Mouse (Mus musculus) R1 (cell line): Measurements from ENCODE around the gene Rarres1.

Experiments
- DNase-seq: peaks from one replicate; pipeline ENCODE4 v3.0.0-alpha.2; 2018; ENCODE audit warnings: low read depth, low spot score

Rarres1 gene

DNA sequence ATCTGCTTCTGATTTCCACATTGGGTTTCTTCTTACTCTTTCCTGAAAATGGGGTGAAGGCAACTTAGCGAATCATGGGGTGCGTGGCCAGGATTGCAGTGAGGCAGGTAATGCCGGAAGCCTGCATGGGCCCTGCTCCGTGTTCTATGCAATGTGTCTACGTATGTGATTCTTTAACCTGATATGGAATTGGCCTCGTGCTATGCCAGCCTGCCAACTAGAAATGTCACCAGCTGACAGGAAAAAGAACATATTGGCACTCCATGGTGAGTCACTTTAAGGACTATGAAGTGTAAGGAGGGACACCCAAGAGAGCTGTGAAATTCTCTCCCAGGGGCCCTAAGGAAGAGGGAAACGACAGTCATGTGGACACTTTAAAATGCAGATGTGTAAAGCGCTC lies 22.2 kb downstream of the Rarres1 start:
- no peak for DNase-seq

DNA sequence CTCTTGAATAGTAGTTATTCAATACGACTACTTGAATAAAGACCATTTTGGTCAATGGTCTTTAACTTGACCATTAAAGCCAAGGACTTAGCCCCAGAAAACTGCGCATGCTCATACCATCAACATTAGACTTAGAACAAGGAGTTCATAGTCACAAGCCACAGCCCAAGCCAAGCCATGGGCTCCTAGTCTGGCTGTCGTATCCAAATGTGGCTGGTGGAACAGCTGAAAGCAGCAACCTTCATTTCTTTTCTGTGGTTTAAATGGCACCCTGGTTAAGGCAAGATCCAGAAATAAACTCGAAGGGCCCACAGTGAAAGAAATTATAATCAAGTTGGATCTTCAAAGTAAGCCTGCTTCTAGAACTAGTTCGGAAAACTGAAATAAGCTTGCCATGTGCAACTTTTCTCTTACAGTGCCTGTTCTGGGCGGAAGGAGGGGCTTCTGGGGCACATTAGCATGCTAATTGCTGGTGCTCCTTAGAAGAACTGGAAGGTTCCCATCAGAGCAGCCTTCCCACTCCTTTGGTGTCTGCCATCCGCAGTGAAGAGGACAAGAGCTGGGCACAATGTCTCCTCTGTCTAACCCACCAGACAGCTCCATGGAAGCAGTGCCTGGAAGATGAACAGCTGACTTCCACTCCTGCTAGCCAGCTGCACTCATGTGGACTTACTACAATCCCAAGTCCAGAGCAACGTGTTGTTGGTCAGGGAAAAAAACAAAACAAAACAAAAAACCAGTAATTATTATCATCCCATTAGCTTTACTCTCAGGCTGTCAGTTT lies 23.0 kb downstream of the Rarres1 start:
- DNase-seq = no peak

DNA sequence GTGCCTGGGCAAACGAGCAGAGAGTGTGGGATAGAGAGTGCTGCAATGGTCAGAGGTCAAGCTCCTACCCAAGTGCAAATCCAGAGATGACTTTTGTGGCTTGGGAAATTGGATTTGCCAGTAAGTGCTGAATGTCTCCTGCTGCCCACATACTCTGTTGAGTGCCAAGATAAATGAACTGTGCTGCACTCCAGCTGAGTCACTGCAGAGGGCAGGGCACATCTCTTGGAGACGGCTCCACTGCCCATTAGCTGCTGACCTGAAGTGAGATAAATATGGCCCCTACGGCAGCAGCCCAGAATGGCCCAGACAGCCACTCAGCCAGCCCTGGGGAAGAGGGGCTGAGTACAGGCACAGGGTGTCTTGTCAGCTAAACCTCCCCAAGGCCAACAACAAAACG lies 25.2 kb downstream of the Rarres1 start:
- no peak for DNase-seq

DNA sequence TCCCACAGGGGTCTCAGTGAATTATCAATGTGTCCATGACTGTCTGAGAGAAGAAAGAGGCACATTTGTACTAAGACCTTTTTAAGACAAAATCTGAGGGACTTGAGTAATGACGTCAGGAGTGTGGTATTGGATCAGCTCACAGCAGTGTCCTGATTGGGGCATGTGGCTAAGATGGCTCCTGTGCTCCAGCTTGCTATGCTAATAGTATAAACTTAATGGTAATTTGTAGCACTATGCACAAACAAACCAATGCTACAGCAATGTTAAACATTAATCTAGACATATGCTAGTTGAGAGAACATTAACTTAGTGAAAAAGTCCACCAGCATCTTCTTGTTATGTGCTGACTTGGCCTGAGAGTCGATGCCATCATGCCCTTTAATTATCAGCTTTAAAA lies 30.1 kb downstream of the Rarres1 start:
- DNase-seq = no peak

DNA sequence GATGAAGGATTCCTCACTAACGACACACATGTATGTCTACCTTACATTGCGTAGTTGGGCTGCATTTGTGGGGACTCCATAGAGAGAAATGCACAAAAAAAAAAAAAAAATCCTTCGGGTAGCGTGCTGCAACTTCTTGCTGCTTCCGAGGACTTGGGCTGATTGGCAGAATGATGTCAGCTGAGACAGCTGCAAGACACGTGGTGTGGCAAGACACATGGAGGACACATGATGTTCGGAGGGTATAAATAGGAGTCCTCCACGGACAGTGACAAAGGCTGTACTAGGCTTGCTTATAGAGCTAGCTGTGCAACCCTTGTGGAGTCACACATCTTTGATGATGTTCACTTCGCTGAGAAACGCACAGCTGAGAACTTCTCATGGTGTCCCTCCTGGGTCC lies 32.9 kb downstream of the Rarres1 start:
- no peak for DNase-seq

DNA sequence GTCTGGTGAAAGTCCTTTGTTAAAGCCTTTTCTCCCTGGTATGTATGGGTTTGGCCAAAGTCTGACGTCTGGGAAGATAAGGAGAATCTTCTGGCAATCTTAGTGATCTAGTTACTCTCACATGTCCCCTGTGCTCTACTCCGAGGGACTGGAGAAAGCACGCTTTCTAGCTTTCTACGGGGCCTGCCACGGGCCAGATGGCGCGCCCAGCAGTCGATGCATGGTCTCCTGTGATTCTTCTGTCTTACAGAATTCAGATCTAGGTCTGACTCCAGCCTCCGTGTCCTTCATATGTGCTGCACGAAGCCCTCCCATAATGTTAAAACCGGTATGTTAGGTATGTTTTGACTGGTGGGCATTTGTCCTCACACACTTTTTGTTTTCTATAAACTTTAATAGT lies 35.5 kb downstream of the Rarres1 start:
- no peak for DNase-seq

DNA sequence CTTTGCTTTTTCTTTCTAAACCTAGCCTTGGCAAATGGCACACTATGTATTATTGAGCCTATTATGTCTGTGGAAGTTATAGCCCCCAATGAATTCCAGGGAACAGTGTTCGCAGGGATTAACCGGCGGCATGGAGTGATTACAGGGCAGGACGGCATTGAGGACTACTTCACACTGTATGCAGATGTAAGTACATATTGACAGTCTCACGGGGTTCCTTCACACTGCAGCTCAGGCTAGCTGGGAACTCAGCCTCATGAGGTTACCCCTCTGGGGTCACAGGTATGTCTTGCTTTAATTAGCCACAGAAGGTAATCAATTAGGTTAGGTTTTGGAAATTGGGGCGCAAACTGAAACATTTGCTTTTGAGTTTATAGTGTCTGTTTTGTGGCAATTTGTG lies 41.9 kb downstream of the Rarres1 start:
- no peak for DNase-seq

DNA sequence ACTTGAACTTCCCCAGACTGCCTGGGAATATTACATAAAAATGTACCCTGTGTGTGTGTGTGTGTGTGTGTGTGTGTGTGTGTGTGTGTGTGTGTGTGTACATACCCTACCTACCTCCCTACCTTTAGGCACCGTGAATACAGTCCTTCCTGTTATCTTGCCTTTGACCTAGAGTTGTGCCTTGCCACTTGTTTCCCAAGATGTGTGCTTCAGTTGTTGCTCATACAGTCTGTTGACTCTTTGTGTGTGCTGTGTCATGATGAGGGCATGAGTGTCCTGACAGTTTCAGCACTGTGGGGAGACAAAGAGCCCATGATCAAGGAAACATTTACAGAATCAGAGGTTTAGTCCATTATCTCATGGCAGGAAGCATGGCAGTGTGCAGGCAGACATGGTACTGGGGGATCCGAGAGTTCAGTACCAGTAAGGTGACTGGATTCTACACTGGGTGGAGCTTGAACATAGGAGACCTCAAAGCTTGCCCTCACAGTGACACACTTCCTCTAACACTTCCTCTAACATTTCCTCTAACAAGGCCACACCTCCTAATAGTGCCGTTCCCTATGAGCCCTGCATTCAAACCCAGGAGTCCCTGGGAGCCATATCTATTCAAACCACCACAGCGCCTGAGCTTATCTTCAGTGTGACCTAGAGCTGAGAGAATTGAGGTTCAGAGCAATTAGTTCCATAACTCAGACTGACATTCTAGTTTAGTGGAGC lies 43.8 kb downstream of the Rarres1 start:
- DNase-seq = no peak

DNA sequence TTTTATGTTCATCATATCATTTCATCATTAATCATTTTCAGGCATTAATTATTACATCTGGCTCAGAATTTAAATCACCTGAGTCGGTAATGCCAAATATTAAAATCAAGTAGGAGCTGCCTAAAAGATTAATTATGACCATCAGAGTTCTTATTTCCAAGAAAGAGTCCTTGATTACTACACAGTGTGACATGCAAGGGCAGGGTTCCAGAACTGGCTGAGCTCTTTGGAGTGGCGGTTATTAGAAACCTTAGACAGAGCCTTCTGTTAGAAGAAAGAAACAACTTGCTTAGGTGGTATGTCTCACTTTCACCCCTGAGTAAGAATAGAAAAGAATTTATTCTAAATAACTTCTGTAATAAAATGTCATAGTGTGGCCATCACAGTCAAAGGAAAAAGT lies 48.0 kb downstream of the Rarres1 start:
- no peak for DNase-seq

DNA sequence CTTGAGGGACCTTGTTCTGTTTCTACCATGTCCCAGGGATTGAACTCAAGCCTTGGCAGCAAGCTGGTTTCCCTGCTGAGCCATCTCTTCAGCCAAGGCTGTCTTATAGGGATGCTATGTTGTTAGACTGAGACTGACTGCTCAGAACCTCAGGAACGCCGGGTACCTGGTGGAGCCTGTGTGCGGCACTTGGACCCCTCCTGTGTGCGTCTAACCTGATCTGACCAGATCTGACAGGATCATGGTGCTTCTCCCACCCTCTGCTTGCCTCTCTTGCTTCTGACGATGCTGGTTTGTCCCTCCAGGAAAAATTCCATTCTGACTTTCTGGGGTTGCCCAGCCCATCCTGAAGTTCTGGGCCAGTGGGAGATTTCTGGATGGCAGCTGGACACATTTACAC lies 48.7 kb downstream of the Rarres1 start:
- peak; percentile 45 for DNase-seq

DNA sequence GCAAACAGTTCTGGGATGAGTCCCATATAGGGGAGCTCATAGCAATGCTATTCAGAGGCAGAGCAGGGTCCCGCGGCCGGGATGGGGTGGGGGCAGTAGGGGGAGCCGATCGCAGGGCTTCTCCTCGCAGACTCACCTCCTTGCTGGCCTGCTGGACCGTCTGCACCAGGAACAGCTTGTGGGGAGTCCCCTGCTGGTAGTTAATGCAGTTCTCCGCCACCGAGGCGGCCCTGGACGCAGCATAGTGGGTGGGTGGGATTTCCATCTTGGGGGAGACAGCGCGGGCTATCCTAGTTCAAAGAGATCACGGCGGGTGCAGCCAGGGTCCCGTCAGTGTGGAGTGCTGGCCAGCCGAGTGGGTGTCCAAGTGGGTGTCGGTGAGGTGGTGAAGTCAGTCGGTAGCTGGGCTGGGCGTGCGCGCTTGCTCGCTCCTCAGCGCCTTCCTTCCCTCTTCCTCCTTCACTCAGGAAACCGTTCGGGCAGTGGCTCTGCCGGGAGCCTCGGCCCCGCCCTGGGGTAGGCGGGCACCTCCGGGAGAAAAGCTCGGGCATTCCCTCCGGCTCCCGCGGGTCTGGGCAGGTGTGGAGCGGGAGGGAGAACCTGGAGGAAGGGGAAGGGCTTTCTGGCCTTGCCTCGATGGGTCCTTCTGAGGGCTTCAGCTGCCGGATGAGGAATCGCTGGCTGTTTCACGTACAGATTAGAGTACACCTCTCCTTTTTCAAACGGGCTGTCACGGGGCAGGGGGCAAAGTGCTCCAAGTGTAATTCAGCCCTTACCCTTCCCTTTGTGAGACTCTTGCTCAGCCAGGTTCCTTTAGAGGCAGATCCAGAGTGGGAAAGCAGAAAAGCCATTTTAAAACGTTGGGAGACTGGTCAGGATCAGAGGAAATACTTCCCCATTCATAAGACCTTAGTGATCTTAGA lies 51.6 kb downstream of the Rarres1 start, which contains the start of gene Lxn:
TSS of gene Lxn (minus strand) at position 477 of the 923 bp plus-strand sequence.
- DNase-seq = peak; percentile 75

DNA sequence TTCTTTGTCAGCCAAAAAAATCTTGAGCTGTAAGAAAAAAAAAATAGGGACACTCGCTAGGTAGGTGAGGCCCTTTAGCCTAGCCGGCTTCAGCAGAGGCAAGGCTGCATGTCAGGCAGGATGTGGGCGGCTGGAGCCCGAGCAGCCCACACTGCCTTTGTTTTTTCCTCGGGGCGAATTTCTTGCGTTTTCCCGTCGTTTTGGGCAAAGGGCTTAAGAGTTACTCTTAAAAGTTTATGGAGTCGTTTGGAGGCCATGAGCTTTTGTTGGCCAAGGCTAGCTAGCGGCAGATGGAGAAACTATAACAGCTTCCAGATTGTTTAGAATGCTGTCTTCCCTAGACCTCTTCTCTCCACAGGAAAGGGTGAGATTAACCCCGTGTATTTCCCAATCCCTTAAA lies 52.3 kb downstream of the Rarres1 start:
- no peak for DNase-seq

DNA sequence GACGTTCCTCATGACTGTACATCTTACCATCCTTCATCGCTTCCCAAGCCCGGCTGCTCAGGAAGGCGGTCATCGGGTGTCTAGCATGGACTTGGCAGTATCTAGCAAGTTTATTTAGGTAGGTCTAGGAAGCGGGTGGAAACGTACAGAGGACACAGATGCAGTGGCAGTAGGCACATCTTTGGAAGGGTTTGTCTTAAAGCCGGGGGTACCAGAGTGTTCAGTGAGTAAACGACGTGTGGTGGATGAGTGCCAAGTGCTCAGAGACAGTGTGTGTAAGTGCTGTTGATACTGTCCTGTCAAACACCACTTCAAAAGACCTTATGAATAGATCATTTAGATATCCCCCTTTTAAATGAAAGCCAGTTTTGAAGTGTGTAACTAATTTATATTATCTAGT lies 52.7 kb downstream of the Rarres1 start:
- no peak for DNase-seq

DNA sequence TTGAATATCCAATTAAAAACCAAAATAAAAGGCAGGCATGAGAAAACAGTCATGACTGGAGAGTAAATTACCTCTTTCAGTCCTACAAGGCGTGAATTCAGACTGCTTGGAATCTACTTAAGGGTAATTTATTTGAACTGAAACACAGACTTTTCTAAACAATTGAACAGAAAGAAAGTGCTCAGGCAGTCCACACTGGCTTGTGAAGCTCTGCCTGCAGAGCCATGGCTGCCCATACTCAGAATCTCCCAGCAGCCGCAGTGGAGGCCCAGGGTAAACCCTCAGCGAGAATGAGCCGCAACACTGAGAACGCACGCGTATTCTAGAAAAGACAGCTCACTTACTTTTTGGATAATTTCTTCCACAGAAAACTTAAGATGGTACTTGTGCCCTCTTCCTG lies 53.3 kb downstream of the Rarres1 start:
- DNase-seq = no peak

DNA sequence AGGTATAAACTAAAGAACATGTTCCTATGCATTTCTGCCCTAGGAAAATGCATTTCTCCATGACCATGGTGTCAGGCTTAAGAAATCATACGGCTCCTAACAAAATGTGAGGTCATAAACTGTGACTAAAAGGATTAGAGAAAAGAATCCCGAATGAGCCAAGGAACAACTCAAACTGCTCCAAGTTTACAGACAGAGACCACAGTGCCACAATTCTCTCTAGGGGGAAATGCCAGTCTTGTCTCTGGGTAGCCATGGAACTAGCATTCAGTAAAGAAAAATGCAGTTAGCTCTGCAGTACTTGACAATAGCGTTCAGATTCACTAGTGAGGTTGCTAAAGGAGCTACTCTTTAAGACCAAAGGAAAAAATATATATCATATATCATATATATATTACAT lies 55.4 kb downstream of the Rarres1 start:
- DNase-seq = no peak

DNA sequence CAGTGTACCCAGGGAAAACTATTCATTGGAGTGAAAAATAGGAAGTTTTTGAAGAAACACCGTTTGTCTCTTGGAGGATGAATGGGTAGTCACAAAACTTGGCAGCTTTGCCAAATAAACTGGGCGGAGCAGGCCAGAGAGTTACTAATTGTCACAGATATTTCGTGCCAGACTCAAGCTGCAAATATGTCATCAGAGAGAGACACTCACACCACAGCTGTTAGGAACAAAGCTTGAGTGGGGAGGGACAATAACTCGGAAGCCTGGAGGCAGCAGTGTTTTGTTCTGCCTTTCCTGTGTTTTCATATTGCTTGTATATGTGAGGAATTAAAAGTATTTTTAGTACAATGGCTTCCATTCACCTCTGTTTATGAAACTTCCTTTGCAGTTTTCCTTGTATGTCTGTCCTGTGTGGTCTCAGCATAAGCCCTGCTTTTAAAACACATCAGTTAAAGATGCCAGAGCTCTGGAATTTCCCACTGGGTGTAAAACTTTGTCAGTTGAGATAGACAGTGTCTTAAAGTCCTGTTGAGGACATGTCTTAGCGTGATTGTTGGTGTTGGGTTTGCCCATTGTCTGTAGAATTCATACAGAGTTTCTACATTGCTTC lies 64.6 kb downstream of the Rarres1 start:
- no peak for DNase-seq

DNA sequence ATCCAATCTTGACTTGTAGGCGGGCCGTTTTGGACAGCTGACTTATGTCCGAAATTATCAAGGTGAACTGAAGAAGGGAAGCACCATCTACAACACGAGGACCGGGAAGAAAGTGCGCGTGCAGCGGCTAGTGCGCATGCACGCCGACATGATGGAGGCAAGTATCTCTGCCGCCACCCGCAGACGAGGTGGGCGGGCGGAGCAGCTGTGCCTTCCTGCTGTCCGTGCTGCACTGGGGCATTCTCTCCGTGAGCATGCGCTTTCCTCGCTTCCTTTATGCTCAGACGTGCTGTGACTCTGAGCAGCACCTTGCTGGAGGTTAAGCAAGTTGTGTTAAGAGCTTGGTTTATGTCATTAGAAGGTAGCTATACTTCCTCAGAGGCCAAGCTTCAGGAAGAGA lies 65.7 kb downstream of the Rarres1 start:
- DNase-seq = peak; percentile 81

DNA sequence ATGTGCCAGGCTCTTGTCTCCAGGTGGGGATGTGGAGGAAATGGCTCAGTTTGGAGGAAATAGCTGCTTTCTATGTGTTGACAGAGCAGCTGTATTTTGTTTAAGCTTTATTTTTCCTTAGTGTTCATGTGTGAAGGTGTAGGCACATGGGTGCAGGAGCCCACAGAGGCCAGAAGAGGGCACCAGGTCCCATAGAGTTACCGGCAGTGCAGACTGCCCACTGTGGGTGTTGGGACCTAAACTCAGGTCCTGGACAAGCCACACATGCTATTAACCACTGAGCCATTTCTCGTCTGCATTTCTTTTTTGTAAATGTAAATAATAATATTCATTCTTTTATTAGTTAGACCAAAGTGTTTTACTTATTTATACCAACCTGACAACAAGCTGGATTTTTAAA lies 68.2 kb downstream of the Rarres1 start:
- DNase-seq = peak; percentile 67

DNA sequence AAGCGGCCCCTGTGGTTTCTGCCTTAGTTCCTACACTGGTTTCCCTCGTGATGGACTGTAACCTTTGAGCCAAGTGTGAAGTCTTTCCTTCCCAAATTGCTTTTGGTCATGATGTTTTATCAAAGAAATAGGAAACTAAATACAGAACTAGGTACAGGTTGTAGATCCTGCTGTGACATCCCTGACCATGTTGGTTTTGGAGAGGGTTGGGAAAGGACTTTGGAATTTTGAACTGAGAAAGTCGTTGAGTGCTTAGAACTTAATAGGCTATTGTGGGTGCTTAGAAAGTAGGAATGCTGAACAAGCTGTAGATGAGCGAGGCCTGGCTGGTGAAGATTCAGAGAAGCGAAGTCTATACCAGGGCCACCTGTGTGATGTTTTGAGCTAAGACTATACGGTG lies 81.3 kb downstream of the Rarres1 start:
- DNase-seq = no peak

DNA sequence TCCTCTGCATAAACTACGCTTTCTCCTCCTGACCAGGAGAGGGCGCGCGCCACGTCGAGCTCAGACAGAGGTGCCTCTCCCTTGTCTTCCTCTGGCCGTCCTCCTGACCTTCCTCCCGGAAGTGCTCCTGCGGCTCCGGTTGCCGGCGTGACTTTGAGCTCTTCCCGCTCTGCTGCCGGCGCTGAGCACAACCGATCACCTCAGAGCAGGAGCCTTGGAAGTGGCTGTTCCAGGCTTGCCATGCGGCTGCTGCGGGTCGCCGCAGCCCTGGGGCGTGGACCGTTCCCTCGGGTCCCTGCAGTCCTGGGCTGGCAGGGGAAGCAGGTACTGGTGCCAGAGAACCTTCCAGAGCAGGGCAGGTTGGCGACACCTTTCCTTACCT lies 85.3 kb downstream of the Rarres1 start, which contains the start of gene Gfm1:
TSS of gene Gfm1 (plus strand) at position 98 of the 382 bp plus-strand sequence.
- peak; percentile 94 for DNase-seq

DNA sequence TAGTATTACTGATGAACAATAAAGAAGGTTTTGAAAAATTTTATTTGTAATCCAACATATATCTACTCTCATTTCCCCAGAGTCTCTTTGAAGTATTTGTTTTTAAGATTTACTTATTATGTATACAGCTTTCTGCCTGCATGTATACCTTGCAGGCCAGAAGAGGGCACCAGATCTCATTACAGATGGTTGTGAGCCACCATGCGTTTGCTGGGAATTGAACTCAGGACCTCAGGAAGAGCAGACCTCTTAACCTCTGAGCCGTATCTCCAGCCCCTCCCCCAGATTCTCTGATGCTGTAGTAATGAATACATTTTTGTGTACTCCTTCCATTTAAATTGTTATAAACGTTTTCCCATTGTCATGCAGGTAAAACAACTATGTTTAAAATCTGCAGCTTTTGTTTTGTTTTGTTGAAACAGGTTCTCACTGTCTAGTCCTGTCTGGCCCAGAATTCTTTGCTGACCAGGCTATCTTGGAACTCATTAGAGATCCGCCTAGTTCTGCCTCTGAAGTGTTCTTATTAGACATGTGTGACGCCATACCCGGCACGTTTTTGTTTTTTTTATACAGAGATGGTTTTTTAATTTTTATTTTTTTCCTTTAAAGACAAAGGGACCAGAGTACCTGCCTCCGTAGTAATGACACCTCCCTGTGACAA lies 85.9 kb downstream of the Rarres1 start:
- DNase-seq = no peak
